Mouse (Mus musculus) kidney, postnatal 36 days (tissue): Measurements from ENCODE around the gene Tmem176b.
A peak's percentile ranks its signal among the peaks of the same experiment; 100 is the strongest.

ENCODE experiments used
- DNase-seq, 2 experiments: peaks; one replicate each; pipeline ENCODE4 v3.0.0; 2021 to 2022; ENCODE audit warnings: mixed read lengths in 2 of 2

Tmem176b gene

GRCm38 (mm10) chr6:48840973-48841625, at the start of gene Tmem176b:
Gene Tmem176b, minus strand, starts transcription at chr6:48841496.
- peak; percentile 99 for DNase-seq

- DNase-seq = peak; percentile 35 to 37
Observed at GRCm38 (mm10) chr6:48876510-48877135, 35.3 kb upstream of the Tmem176b start.

GRCm38 (mm10) chr6:48875515-48875914, 34.2 kb upstream of the Tmem176b start:
- peak; percentile 59 for DNase-seq

GRCm38 (mm10) chr6:48874576-48874975, 33.3 kb upstream of the Tmem176b start:
- no peak for DNase-seq

GRCm38 (mm10) chr6:48872596-48872995, 31.3 kb upstream of the Tmem176b start, which contains the start of gene Aoc1:
Gene Aoc1, plus strand, starts transcription at chr6:48872896.
- no peak for DNase-seq

GRCm38 (mm10) chr6:48869774-48870173, 28.5 kb upstream of the Tmem176b start:
- no peak for DNase-seq

GRCm38 (mm10) chr6:48867158-48867557, 25.9 kb upstream of the Tmem176b start:
- no peak for DNase-seq

- DNase-seq = peak in 1 of 2 experiments; percentile 66
Observed at GRCm38 (mm10) chr6:48866355-48866950, 25.2 kb upstream of the Tmem176b start.

- DNase-seq = no peak
Observed at GRCm38 (mm10) chr6:48865152-48865745, 24.0 kb upstream of the Tmem176b start.

- DNase-seq = peak in 1 of 2 experiments; percentile 42
Observed at GRCm38 (mm10) chr6:48864723-48865122, 23.4 kb upstream of the Tmem176b start.

GRCm38 (mm10) chr6:48864181-48864580, 22.9 kb upstream of the Tmem176b start:
- DNase-seq = no peak

GRCm38 (mm10) chr6:48863488-48863887, 22.2 kb upstream of the Tmem176b start:
- peak; percentile 56 to 61 for DNase-seq

- no peak for DNase-seq
Observed at GRCm38 (mm10) chr6:48862816-48863215, 21.5 kb upstream of the Tmem176b start.

GRCm38 (mm10) chr6:48861616-48862280, 20.5 kb upstream of the Tmem176b start:
- DNase-seq = no peak

- DNase-seq = no peak
Observed at GRCm38 (mm10) chr6:48860851-48861250, 19.6 kb upstream of the Tmem176b start.

GRCm38 (mm10) chr6:48860130-48860815, 19.0 kb upstream of the Tmem176b start:
- peak; percentile 86 to 91 for DNase-seq

GRCm38 (mm10) chr6:48857613-48858302, 16.5 kb upstream of the Tmem176b start:
- peak; percentile 60 to 62 for DNase-seq

GRCm38 (mm10) chr6:48854155-48854554, 12.9 kb upstream of the Tmem176b start:
- DNase-seq = no peak

GRCm38 (mm10) chr6:48851820-48852491, 10.7 kb upstream of the Tmem176b start:
- DNase-seq = peak; percentile 60 to 62

GRCm38 (mm10) chr6:48845086-48845485, 3.8 kb upstream of the Tmem176b start:
- DNase-seq = no peak
